Comparison of ENCODE assay signal across 3 mouse cellular contexts in the genomic region with DNA sequence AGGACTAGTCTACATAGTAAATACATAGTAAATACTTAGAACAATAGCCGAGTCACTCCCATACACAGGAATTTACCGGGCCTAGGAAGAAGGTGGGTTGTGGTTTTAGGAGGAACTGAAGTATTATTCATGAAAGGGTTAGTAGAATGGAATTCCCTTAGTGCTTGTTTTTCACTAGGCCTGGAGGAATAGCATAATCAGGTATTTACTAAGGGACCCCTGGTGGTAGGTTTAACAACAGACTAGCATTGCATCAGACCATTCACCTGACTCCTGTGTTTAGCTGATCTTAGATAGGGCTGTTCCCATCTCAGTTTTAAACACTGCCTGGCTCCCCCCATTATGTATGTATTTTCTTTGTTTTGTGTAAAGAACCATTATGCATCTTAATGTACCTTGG.
A peak's percentile ranks its signal among the peaks of the same experiment; 100 is the strongest.
DNase-seq lines count a peak whose midpoint lies in the region.

No protein-coding gene starts in this region.

- DNase-seq in ES-CJ7 (ENCODE audit: low read depth, low spot score) = peak; percentile 50
- DNase-seq in R1 (ENCODE audit: low read depth, low spot score) = peak; percentile 87
- DNase-seq in ZHBTc4 (ENCODE audit: low read depth, low spot score) = peak; percentile 62
